Mouse (Mus musculus) granulocyte monocyte progenitor cell, adult 5-6 weeks (primary cell): ENCODE results near the gene Bclaf1. TPM values are rescaled to one million over a fixed set of nuclear protein-coding genes. Genes with fewer than 3 reads are reported as not detected.
A peak's percentile ranks its signal among the peaks of the same experiment; 100 is the strongest.

Experiments
- ATAC-seq: replicated peaks from 2 replicates; pipeline ENCODE4 v1.8.0; 2016; ENCODE audit warnings: mild to moderate bottlenecking, moderate TSS enrichment, inconsistent platforms; ENCODE audit not compliant: poor library complexity, severe bottlenecking
- total RNA-seq, 2 experiments: library from RNA; stranded (forward) in 1 of 2; stranded (reverse) in 1 of 2; fragments of 200-712, 200-1000 nt in 1 of 2; fragments of >200 nt in 1 of 2; fragmentation: Nextera tagmentation in 1 of 2; gene quantifications; 2 replicates each; pipeline ENCODE4 v1.2.3; 2014 to 2017

Bclaf1 gene
- total RNA-seq (2014; fragmentation: Nextera tagmentation): 214 and 221 TPM in 2 replicates
- 477 and 505 TPM in 2 replicates for total RNA-seq (2017)

GRCm38 (mm10) chr10:20311918-20312735, at the start of gene Bclaf1:
TSS of gene Bclaf1 (plus strand) at chr10:20312469.
- ATAC-seq: peak; percentile 79

- no peak for ATAC-seq
Observed at GRCm38 (mm10) chr10:20262896-20263295, 49.4 kb upstream of the Bclaf1 start.

GRCm38 (mm10) chr10:20264479-20264878, 47.8 kb upstream of the Bclaf1 start:
- ATAC-seq: no peak

- ATAC-seq: peak; percentile 89
Observed at GRCm38 (mm10) chr10:20267032-20267431, 45.2 kb upstream of the Bclaf1 start.

DNA sequence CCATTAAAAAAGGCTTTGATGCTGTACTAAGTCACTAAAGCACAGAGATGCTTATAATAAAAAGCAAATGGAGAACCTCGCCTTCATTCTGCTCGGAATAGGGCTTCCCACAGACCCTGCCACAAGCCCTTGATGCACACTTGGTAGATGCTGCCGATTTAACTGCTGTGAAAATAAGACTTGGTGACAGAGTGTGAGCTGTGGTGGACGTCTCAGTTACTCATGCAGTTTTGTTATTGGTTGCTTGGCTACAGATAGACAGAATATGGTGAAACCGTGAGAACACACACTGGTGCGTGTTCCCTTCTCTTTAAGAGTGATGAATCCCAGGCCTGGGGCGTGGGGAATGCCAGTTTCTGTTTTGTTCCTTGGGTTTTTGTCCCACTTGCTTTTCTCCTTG, 43.3 kb upstream of the Bclaf1 start:
- no peak for ATAC-seq

DNA sequence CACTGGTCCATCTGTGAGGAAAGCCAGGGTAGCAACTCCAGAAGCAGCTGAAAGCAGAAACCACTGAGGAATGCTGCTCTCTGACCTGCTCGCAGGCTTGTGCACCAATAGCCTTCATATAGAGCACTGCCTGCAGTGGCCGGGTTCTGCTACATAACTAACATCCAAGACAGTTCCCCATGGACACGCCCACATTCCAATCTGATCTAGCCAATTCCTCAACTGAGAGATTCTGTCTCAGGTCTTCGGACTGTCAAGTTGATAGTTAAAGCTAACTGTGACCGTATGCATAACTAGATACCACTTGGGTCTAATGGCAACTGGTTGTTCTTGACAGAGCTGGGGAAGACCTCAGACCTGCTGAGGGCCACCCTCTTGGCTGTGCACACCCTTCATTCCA, 39.9 kb upstream of the Bclaf1 start:
- ATAC-seq: no peak

GRCm38 (mm10) chr10:20273278-20273677, 39.0 kb upstream of the Bclaf1 start:
- ATAC-seq: no peak

- ATAC-seq: no peak
Observed at GRCm38 (mm10) chr10:20274022-20274421, 38.2 kb upstream of the Bclaf1 start.

GRCm38 (mm10) chr10:20281456-20281855, 30.8 kb upstream of the Bclaf1 start:
- no peak for ATAC-seq

- no peak for ATAC-seq
Observed at GRCm38 (mm10) chr10:20285289-20285975, 26.8 kb upstream of the Bclaf1 start.

- ATAC-seq: no peak
Observed at GRCm38 (mm10) chr10:20285994-20286836, 26.1 kb upstream of the Bclaf1 start.

- no peak for ATAC-seq
Observed at GRCm38 (mm10) chr10:20287369-20287768, 24.9 kb upstream of the Bclaf1 start.

GRCm38 (mm10) chr10:20290467-20290883, 21.8 kb upstream of the Bclaf1 start:
- ATAC-seq: peak; percentile 93

DNA sequence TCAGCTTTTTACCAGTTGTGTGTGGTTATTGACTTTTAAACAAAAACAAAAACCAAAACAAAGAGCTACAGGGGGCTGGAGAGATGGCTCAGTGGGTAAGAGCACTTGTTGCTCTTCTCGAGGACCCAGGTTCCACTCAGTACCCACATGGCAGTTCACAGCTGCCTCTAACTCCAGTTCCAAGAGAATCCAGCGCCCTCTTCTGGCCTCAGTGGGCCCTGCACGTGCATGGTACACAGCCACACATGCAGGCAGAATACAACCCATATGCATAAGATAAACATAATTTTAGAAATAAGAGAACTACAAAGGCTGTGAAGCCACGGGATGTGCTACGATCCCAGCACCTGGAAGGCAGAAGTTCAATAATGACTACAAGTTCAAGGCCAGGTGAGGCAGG, 16.3 kb upstream of the Bclaf1 start:
- peak; percentile 30; the same call in 1 of the 2 replicates for ATAC-seq

DNA sequence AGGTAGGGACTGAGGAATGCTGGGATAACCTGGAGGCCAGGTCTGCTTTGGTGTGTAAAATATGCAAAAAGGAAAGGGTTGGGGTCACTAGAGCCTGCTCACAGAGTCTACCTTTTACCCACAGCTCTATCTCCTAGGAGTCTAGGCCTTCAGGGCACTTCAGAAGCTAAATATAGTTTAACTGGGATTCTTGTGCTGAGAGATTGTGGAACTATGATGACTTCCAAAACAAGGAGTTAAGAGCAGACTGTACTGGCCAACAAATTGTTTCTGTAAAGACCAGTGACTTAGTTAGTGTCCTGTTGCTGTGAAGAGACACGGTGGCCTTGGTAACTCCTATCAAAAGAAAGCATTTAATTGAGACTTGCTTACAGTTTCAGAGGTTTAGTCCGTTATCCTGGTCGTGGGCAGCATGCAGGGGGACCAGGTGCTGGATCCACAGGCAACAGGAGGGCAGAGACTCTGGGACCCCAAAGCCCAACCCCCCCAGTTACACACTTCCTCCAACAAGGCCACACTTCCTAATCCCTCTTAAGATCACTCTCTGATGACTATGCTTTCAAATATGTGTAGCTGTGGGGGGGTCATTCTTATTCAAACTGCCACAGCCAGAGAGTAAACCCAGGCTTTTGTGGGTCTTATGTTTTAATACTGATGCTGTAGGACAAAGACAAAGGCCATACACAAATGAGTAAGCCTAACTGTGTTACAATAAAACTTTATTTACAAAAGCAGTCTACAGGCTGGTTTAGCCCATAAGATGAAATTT, 13.9 kb upstream of the Bclaf1 start:
- ATAC-seq: no peak

GRCm38 (mm10) chr10:20299114-20299513, 13.2 kb upstream of the Bclaf1 start:
- ATAC-seq: no peak

DNA sequence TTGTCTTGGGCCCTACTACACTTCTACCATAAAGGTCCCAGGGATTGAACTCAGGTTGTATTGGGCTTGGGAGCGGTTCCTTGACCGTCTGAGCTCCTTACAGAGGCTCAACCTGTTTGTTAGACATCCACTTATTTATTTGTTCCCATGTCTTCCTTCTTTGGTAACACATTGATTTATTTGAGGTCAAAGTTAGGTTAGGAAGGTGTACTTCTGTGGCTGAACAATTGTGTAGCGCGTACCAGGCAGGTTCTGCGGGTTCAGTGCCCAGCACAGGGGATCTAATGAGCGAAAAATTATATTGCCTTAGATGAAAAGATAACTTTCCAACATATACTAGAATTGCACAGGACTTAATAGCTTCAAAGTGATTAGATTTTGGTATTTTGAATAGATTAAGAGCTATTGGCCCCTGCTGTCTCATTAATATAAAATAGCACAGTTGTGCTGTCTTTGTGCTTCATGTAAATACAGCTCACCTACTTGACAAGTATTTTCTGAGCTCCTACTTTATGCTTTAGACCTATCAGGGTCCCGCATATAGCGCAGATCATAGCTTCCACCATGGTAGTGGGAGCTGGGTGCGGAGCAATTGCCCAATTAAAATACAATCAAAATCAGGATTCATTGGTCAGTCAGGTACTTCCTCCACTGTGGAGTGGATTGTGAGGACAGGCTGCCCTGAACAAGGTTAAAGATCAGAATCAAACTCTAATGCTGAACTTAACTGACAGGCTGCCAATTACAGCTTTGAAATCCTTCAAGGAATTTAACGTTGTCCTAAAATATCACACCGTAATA, 1.1 kb upstream of the Bclaf1 start:
- ATAC-seq: no peak

- peak; percentile 53 for ATAC-seq
Observed at GRCm38 (mm10) chr10:20312736-20313301, 550 bp downstream of the Bclaf1 start.

GRCm38 (mm10) chr10:20313447-20313846, 1.2 kb downstream of the Bclaf1 start:
- ATAC-seq: no peak
